In genomic region chr6:67163947-67164346, GRCm38 (mm10) we compare ENCODE assay signal across 21 mouse cellular contexts.
"Had no signal": no experiment of that assay in that cellular context is flagged by ENCODE, and none has a peak within 500 bp of the region (broad histone marks: within the 10 kb centered on the region; RNA-seq: fewer than 3 reads in every experiment).

No protein-coding gene starts in this region.

- H3K4me3 ChIP-seq: lung, embryonic 15.5 days; megakaryocyte, embryonic 14.5 days; midbrain, embryonic 13.5 days; midbrain, embryonic 15.5 days; neural tube, embryonic 13.5 days; neural tube, embryonic 15.5 days; stomach, embryonic 15.5 days had no signal

- H3K9me3 ChIP-seq: lung, embryonic 15.5 days; megakaryocyte, embryonic 14.5 days; midbrain, embryonic 13.5 days; midbrain, embryonic 15.5 days; neural tube, embryonic 13.5 days; neural tube, embryonic 15.5 days; stomach, embryonic 15.5 days had no signal

- DNase-seq: lung, adult 2 months; lung, postnatal 14 days; lung, postnatal 36 days; retina, postnatal 1 day; right cerebral cortex, adult 18-20 months; right cerebral cortex, postnatal 25 days; right cerebral cortex, postnatal 4 days; thymus, adult 2 months; thymus, postnatal 25 days; thymus, postnatal 4 days had no signal

- H3K4me2 ChIP-seq: lung, embryonic 15.5 days; midbrain, embryonic 11.5 days; midbrain, embryonic 13.5 days; midbrain, embryonic 15.5 days; neural tube, embryonic 13.5 days; neural tube, embryonic 15.5 days; stomach, embryonic 15.5 days had no signal

- H3K9ac ChIP-seq: lung, embryonic 15.5 days; midbrain, embryonic 13.5 days; midbrain, embryonic 15.5 days; neural tube, embryonic 13.5 days; neural tube, embryonic 15.5 days; stomach, embryonic 15.5 days had no signal

- H3K27ac ChIP-seq: lung, embryonic 15.5 days; macrophage; midbrain, embryonic 13.5 days; midbrain, embryonic 15.5 days; neural tube, embryonic 13.5 days; neural tube, embryonic 15.5 days; stomach, embryonic 15.5 days; stomach, postnatal 0 days had no signal

- ATAC-seq: lung, postnatal 0 days; midbrain, embryonic 13.5 days; midbrain, embryonic 15.5 days had no signal

- H3K27me3 ChIP-seq: lung, embryonic 15.5 days; megakaryocyte, embryonic 14.5 days; midbrain, embryonic 13.5 days; midbrain, embryonic 15.5 days; neural tube, embryonic 13.5 days; neural tube, embryonic 15.5 days; stomach, embryonic 15.5 days had no signal

- H3K36me3 ChIP-seq: lung, embryonic 15.5 days; midbrain, embryonic 13.5 days; midbrain, embryonic 15.5 days; neural tube, embryonic 13.5 days; neural tube, embryonic 15.5 days; stomach, embryonic 15.5 days had no signal

- H3K4me1 ChIP-seq: midbrain, embryonic 13.5 days; midbrain, embryonic 15.5 days had no signal
